Mouse (Mus musculus) stomach, embryonic 15.5 days (tissue): ENCODE data around the gene Uchl4. TPM values are rescaled to one million over a fixed set of nuclear protein-coding genes. Genes with fewer than 3 reads are reported as not detected.
"Not testable (repeated sequence)": the region's sequence is repeated elsewhere in the genome, so short reads cannot be mapped to it uniquely, and the experiment has no call there.

Experiments
- ATAC-seq: fragments of 200-750 bp; cut with Nextera tagmentation; 2 replicates; pipeline ENCODE4 v1.8.0; 2017; ENCODE audit warnings: low read depth, moderate number of reproducible peaks, moderate TSS enrichment; ENCODE audit not compliant: insufficient read depth, low FRiP score
- H3K27ac ChIP-seq: fragments of 300-500 bp; sonication (generic); 2 replicates; pipeline ENCODE4 v1.5.1; 2015; ENCODE audit warnings: mild to moderate bottlenecking, inconsistent platforms
- H3K27me3 ChIP-seq: fragments of 300-500 bp; sonication (generic); replicated peaks from 2 replicates; pipeline ENCODE4 v1.6.1; 2015; ENCODE audit warnings: inconsistent platforms
- H3K36me3 ChIP-seq: fragments of 300-500 bp; sonication (generic); 2 replicates; pipeline ENCODE4 v1.6.1; 2015; ENCODE audit warnings: inconsistent platforms
- H3K4me1 ChIP-seq: fragments of 300-500 bp; sonication (generic); 2 replicates; pipeline ENCODE4 v1.6.1; 2015; ENCODE audit warnings: inconsistent platforms
- H3K4me2 ChIP-seq: fragments of 300-500 bp; sonication (generic); 2 replicates; pipeline ENCODE4 v1.6.1; 2015; ENCODE audit warnings: mild to moderate bottlenecking, inconsistent platforms
- H3K4me3 ChIP-seq: fragments of 300-500 bp; sonication (generic); replicated peaks from 2 replicates; pipeline ENCODE4 v1.5.1; 2015; ENCODE audit warnings: inconsistent platforms
- H3K9ac ChIP-seq: fragments of 300-500 bp; sonication (generic); 2 replicates; pipeline ENCODE4 v1.6.1; 2015; ENCODE audit warnings: inconsistent platforms
- H3K9me3 ChIP-seq: fragments of 300-500 bp; sonication (generic); 2 replicates; pipeline ENCODE4 v1.6.1; 2016; ENCODE audit warnings: inconsistent platforms
- WGBS: fragments of 180-500 bp; shearing (Covaris S2); methylation state at CpG from one replicate; pipeline ENCODE4 v1.1.7; 2015; 5-methylcytosine and 5-hydroxymethylcytosine counted together
- polyA plus RNA-seq: library from polyadenylated mRNA; unstranded; fragments of >200 nt; fragmentation: Nextera tagmentation; extraction: Ambion mirVana; gene quantifications from 2 replicates; pipeline ENCODE4 v1.2.1, GENCODE M21; 2015

Gene Uchl4
- polyA plus RNA-seq: 3.2 and 5.0 TPM in 2 replicates

- H3K27ac ChIP-seq: peak within 1 kb of the TSS; percentile 80
Measured at GRCm38 (mm10) chr9:64234768-64235435, at the start of gene Uchl4. Gene Uchl4, plus strand, starts transcription at chr9:64235201.

GRCm38 (mm10) chr9:64193879-64194278 lies 41.1 kb upstream of the Uchl4 start:
- 82% methylated on average over 1 of the region's 1 CpGs for WGBS
- H3K4me1 ChIP-seq: peaks cover 4% of the 10 kb centered on the region; the same call in 1 of the 2 replicates
- no peaks in the 10 kb centered on the region for H3K27me3 ChIP-seq
- no peak overlapping the region for H3K27ac ChIP-seq
- no peak overlapping the region for H3K4me2 ChIP-seq
- no peak overlapping the region for H3K9ac ChIP-seq
- H3K36me3 ChIP-seq: peaks cover 11% of the 10 kb centered on the region
- H3K4me3 ChIP-seq: no peak overlapping the region
- no peaks in the 10 kb centered on the region for H3K9me3 ChIP-seq
- no peak for ATAC-seq

More at GRCm38 (mm10) chr9:64234768-64235435, at the start of gene Uchl4:
- Histone ChIP-seq H3K27me3 (no peaks in the 10 kb centered on the region), H3K4me2 (0 out of 2 replicates have a peak within 1 kb of the TSS, but pooled peaks have one; percentile 8), H3K36me3 (peaks cover 5% of the 10 kb centered on the region; the same call in 1 of the 2 replicates), H3K9me3 (no peaks in the 10 kb centered on the region), H3K4me1 (peaks cover 18% of the 10 kb centered on the region), H3K4me3 (no peak within 1 kb of the TSS), H3K9ac (no peak within 1 kb of the TSS)
- ATAC-seq: no peak
- WGBS: 77% methylated on average over 8 of the region's 8 CpGs

GRCm38 (mm10) chr9:64195554-64195953 lies 39.4 kb upstream of the Uchl4 start:
- Histone ChIP-seq H3K4me2 (no peak overlapping the region), H3K27me3 (no peaks in the 10 kb centered on the region), H3K4me1 (peaks cover 4% of the 10 kb centered on the region; the same call in 1 of the 2 replicates), H3K9me3 (no peaks in the 10 kb centered on the region), H3K4me3 (no peak overlapping the region), H3K9ac (no peak overlapping the region), H3K27ac (no peak overlapping the region), H3K36me3 (peaks cover 8% of the 10 kb centered on the region)
- no peak for ATAC-seq
- 75% methylated on average over 4 of the region's 4 CpGs for WGBS

GRCm38 (mm10) chr9:64197524-64197923 lies 37.5 kb upstream of the Uchl4 start:
- Histone ChIP-seq H3K4me3 (no peak overlapping the region), H3K36me3 (peaks cover 6% of the 10 kb centered on the region; the same call in 1 of the 2 replicates), H3K9me3 (no peaks in the 10 kb centered on the region), H3K27me3 (no peaks in the 10 kb centered on the region), H3K27ac (no peak overlapping the region), H3K4me2 (no peak overlapping the region), H3K4me1 (peaks cover 4% of the 10 kb centered on the region; the same call in 1 of the 2 replicates), H3K9ac (no peak overlapping the region)
- ATAC-seq: no peak
- WGBS: 86% methylated on average over 8 of the region's 8 CpGs

GRCm38 (mm10) chr9:64198068-64198762 lies 36.8 kb upstream of the Uchl4 start:
- no peak for ATAC-seq
- peak overlapping the region; percentile 35; the same call in 1 of the 2 replicates for H3K27ac ChIP-seq
- H3K9ac ChIP-seq: no peak overlapping the region
- H3K4me3 ChIP-seq: no peak overlapping the region
- no peak overlapping the region for H3K4me2 ChIP-seq
- H3K4me1 ChIP-seq: peaks cover 4% of the 10 kb centered on the region; the same call in 1 of the 2 replicates
- H3K27me3 ChIP-seq: no peaks in the 10 kb centered on the region
- H3K36me3 ChIP-seq: 0 out of 2 replicates have a peak, but pooled peaks cover 6% of the 10 kb centered on the region
- H3K9me3 ChIP-seq: no peaks in the 10 kb centered on the region
- 86% methylated on average over 5 of the region's 5 CpGs for WGBS

GRCm38 (mm10) chr9:64198763-64199418 lies 36.1 kb upstream of the Uchl4 start:
- WGBS: 81% methylated on average over 7 of the region's 7 CpGs
- H3K27ac ChIP-seq: peak overlapping the region; percentile 67
- H3K4me1 ChIP-seq: not testable (repeated sequence)

GRCm38 (mm10) chr9:64199897-64200296 lies 35.1 kb upstream of the Uchl4 start:
- peak; percentile 33; the same call in 1 of the 2 replicates for ATAC-seq
- Histone ChIP-seq H3K27me3 (no peaks in the 10 kb centered on the region), H3K9ac (no peak overlapping the region), H3K4me1 (peaks cover 4% of the 10 kb centered on the region; the same call in 1 of the 2 replicates), H3K27ac (peak overlapping the region; percentile 67), H3K4me2 (no peak overlapping the region), H3K9me3 (no peaks in the 10 kb centered on the region), H3K4me3 (no peak overlapping the region), H3K36me3 (0 out of 2 replicates have a peak, but pooled peaks cover 6% of the 10 kb centered on the region)
- WGBS: 60% methylated on average over 2 of the region's 2 CpGs

More at GRCm38 (mm10) chr9:64198763-64199418, 36.1 kb upstream of the Uchl4 start:
- not testable (repeated sequence) for H3K9ac ChIP-seq, H3K4me2 ChIP-seq, ATAC-seq, H3K36me3 ChIP-seq, H3K27me3 ChIP-seq, H3K4me3 ChIP-seq, H3K9me3 ChIP-seq

- H3K4me1 ChIP-seq: peaks cover 4% of the 10 kb centered on the region; the same call in 1 of the 2 replicates
- ATAC-seq: no peak
- no peaks in the 10 kb centered on the region for H3K27me3 ChIP-seq
- H3K27ac ChIP-seq: 0 out of 2 replicates have a peak overlapping the region, but pooled peaks have one; percentile 5
- no peak overlapping the region for H3K4me2 ChIP-seq
- 0 out of 2 replicates have a peak, but pooled peaks cover 6% of the 10 kb centered on the region for H3K36me3 ChIP-seq
- no peak overlapping the region for H3K4me3 ChIP-seq
- H3K9me3 ChIP-seq: no peaks in the 10 kb centered on the region
- no peak overlapping the region for H3K9ac ChIP-seq
Measured at GRCm38 (mm10) chr9:64202331-64202730, 32.7 kb upstream of the Uchl4 start.

- Histone ChIP-seq H3K27me3 (no peaks in the 10 kb centered on the region), H3K4me2 (no peak overlapping the region), H3K9ac (no peak overlapping the region), H3K9me3 (no peaks in the 10 kb centered on the region), H3K4me1 (peaks cover 4% of the 10 kb centered on the region; the same call in 1 of the 2 replicates), H3K4me3 (no peak overlapping the region), H3K27ac (no peak overlapping the region), H3K36me3 (0 out of 2 replicates have a peak, but pooled peaks cover 6% of the 10 kb centered on the region)
- no peak for ATAC-seq
Measured at GRCm38 (mm10) chr9:64202866-64203265, 32.1 kb upstream of the Uchl4 start.

- no peak overlapping the region for H3K9ac ChIP-seq
- no peak for ATAC-seq
- H3K9me3 ChIP-seq: no peaks in the 10 kb centered on the region
- H3K27ac ChIP-seq: no peak overlapping the region
- no peaks in the 10 kb centered on the region for H3K4me1 ChIP-seq
- no peak overlapping the region for H3K4me3 ChIP-seq
- WGBS: 65% methylated on average over 3 of the region's 3 CpGs
- H3K27me3 ChIP-seq: no peaks in the 10 kb centered on the region
- H3K36me3 ChIP-seq: 0 out of 2 replicates have a peak, but pooled peaks cover 10% of the 10 kb centered on the region
- no peak overlapping the region for H3K4me2 ChIP-seq
Measured at GRCm38 (mm10) chr9:64207509-64208084, 27.4 kb upstream of the Uchl4 start.

GRCm38 (mm10) chr9:64214452-64214851 lies 20.5 kb upstream of the Uchl4 start:
- H3K36me3 ChIP-seq: 0 out of 2 replicates have a peak, but pooled peaks cover 8% of the 10 kb centered on the region
- ATAC-seq: 0 out of 2 replicates have a peak, but pooled peaks have one; percentile 31
- WGBS: 81% methylated on average over 17 of the region's 17 CpGs
- no peak overlapping the region for H3K4me2 ChIP-seq
- H3K27me3 ChIP-seq: no peaks in the 10 kb centered on the region
- no peak overlapping the region for H3K27ac ChIP-seq
- H3K9me3 ChIP-seq: no peaks in the 10 kb centered on the region
- no peaks in the 10 kb centered on the region; the same call in 1 of the 2 replicates for H3K4me1 ChIP-seq
- no peak overlapping the region for H3K9ac ChIP-seq
- H3K4me3 ChIP-seq: no peak overlapping the region
